Comparison of ENCODE assay signal across 9 mouse cellular contexts in genomic region chr11:79071082-79071972, GRCm38 (mm10).
DNase-seq lines count a peak whose midpoint lies in the region; ATAC-seq and TF ChIP-seq lines count a peak whose summit lies in the region.
"Had no signal": no experiment of that assay in that cellular context is flagged by ENCODE, and none has a peak within 500 bp of the region (broad histone marks: within the 10 kb centered on the region; RNA-seq: fewer than 3 reads in every experiment).

No protein-coding gene starts in this region.

- H3K9me3 ChIP-seq in forebrain, embryonic 12.5 days = no peaks in the 10 kb centered on the region
- no peaks in the 10 kb centered on the region for H3K9me3 ChIP-seq in forebrain, postnatal 0 days (ENCODE audit: low read length)
- no peaks in the 10 kb centered on the region for H3K9me3 ChIP-seq in ES-E14 (ENCODE audit: control insufficient read depth, insufficient read depth, low read depth, low read length)
- no peaks in the 10 kb centered on the region for H3K9me3 ChIP-seq in embryonic facial prominence, embryonic 12.5 days
- H3K9me3 ChIP-seq in liver, embryonic 11.5 days (ENCODE audit: control insufficient read depth, low read length) = no peaks in the 10 kb centered on the region
- H3K9me3 ChIP-seq: embryonic facial prominence, embryonic 13.5 days had no signal

- no peak overlapping the region for H3K9ac ChIP-seq in forebrain, embryonic 12.5 days
- no peak overlapping the region for H3K9ac ChIP-seq in forebrain, postnatal 0 days
- no peak overlapping the region for H3K9ac ChIP-seq in ES-E14 (ENCODE audit: insufficient read depth, low read depth, low read length, poor library complexity, severe bottlenecking)
- no peak overlapping the region for H3K9ac ChIP-seq in embryonic facial prominence, embryonic 12.5 days
- H3K9ac ChIP-seq in liver, embryonic 11.5 days (ENCODE audit: low read depth, low read length) = peak overlapping the region; percentile 55
- H3K9ac ChIP-seq: embryonic facial prominence, embryonic 13.5 days had no signal

- H3K27me3 ChIP-seq in forebrain, embryonic 12.5 days = no peaks in the 10 kb centered on the region
- no peaks in the 10 kb centered on the region for H3K27me3 ChIP-seq in forebrain, postnatal 0 days (ENCODE audit: insufficient read depth, low read length)
- no peaks in the 10 kb centered on the region for H3K27me3 ChIP-seq in embryonic facial prominence, embryonic 12.5 days
- H3K27me3 ChIP-seq in liver, embryonic 11.5 days (replicated peaks; ENCODE audit: control insufficient read depth, insufficient read depth, low read length) = no peaks in the 10 kb centered on the region
- H3K27me3 ChIP-seq: embryonic facial prominence, embryonic 13.5 days had no signal

- no peak overlapping the region for H3K4me2 ChIP-seq in forebrain, embryonic 12.5 days
- H3K4me2 ChIP-seq in forebrain, postnatal 0 days (ENCODE audit: low read depth) = no peak overlapping the region
- no peak overlapping the region for H3K4me2 ChIP-seq in embryonic facial prominence, embryonic 12.5 days (replicated peaks)
- H3K4me2 ChIP-seq in liver, embryonic 11.5 days = peak overlapping the region; percentile 49
- H3K4me2 ChIP-seq: embryonic facial prominence, embryonic 13.5 days had no signal

- in situ Hi-C loops in ES-E14 (cut with MboI; ENCODE audit: low sequenced_read_pairs in 2 of 2, unreplicated experiment in 2 of 2) = no loop called here

- WGBS in forebrain, embryonic 12.5 days = 84% methylated on average over 7 of the region's 7 CpGs
- WGBS in forebrain, postnatal 0 days = 89% methylated on average over 7 of the region's 7 CpGs
- WGBS in embryonic facial prominence, embryonic 12.5 days = 77% methylated on average over 7 of the region's 7 CpGs
- 41% methylated on average over 7 of the region's 7 CpGs for WGBS in liver, embryonic 11.5 days

- H3K4me1 ChIP-seq in forebrain, embryonic 12.5 days = peaks cover 13% of the 10 kb centered on the region
- H3K4me1 ChIP-seq in forebrain, postnatal 0 days (ENCODE audit: insufficient read depth) = 0 out of 2 replicates have a peak, but pooled peaks cover 5% of the 10 kb centered on the region
- H3K4me1 ChIP-seq in ES-E14 (ENCODE audit: control insufficient read depth in 2 of 2, insufficient read depth in 2 of 2, low read length in 2 of 2, poor library complexity in 1 of 2) = no peaks in the 10 kb centered on the region
- peaks cover 19% of the 10 kb centered on the region for H3K4me1 ChIP-seq in embryonic facial prominence, embryonic 12.5 days
- peaks cover 51% of the 10 kb centered on the region for H3K4me1 ChIP-seq in liver, embryonic 11.5 days (replicated peaks; ENCODE audit: control insufficient read depth, insufficient read depth, low read length)

- TF ChIP-seq CTCF in forebrain, postnatal 0 days (IDR thresholded peaks at IDR 0.05; ENCODE audit: low read depth) = no peak

- no peak overlapping the region for H3K4me3 ChIP-seq in forebrain, embryonic 12.5 days (replicated peaks)
- no peak overlapping the region for H3K4me3 ChIP-seq in forebrain, postnatal 0 days (ENCODE audit: low read depth, low read length)
- H3K4me3 ChIP-seq in ES-E14 (ENCODE audit: insufficient read depth in 1 of 2, low read depth in 1 of 2, low read length in 2 of 2, poor library complexity in 1 of 2, severe bottlenecking in 1 of 2) = no peak overlapping the region
- no peak overlapping the region for H3K4me3 ChIP-seq in embryonic facial prominence, embryonic 12.5 days
- peak overlapping the region; percentile 18; the same call in 1 of the 2 replicates for H3K4me3 ChIP-seq in liver, embryonic 11.5 days (ENCODE audit: low read depth, low read length)
- H3K4me3 ChIP-seq: embryonic facial prominence, embryonic 13.5 days had no signal

- H3K27ac ChIP-seq in forebrain, embryonic 12.5 days = peak overlapping the region; percentile 25; the same call in 1 of the 2 replicates
- no peak overlapping the region for H3K27ac ChIP-seq in forebrain, postnatal 0 days (ENCODE audit: low read depth, low read length)
- H3K27ac ChIP-seq in ES-E14 (ENCODE audit: insufficient read depth, low read depth, low read length, poor library complexity, severe bottlenecking) = no peak overlapping the region
- H3K27ac ChIP-seq in embryonic facial prominence, embryonic 12.5 days = peak overlapping the region; percentile 12; the same call in 1 of the 2 replicates
- peak overlapping the region; percentile 89 for H3K27ac ChIP-seq in liver, embryonic 11.5 days (ENCODE audit: low read depth, low read length)
- H3K27ac ChIP-seq: embryonic facial prominence, embryonic 13.5 days had no signal

- ATAC-seq in forebrain, embryonic 12.5 days (ENCODE audit: low FRiP score) = no peak
- ATAC-seq in forebrain, postnatal 0 days = no peak
- peak; percentile 45; the same call in 1 of the 2 replicates for ATAC-seq in embryonic facial prominence, embryonic 12.5 days (ENCODE audit: insufficient number of reproducible peaks, insufficient read depth, low FRiP score, low TSS enrichment)
- peak; percentile 92 for ATAC-seq in liver, embryonic 11.5 days (replicated peaks; ENCODE audit: low FRiP score)

- DNase-seq in forebrain, postnatal 0 days = no peak
- DNase-seq in ES-E14 (ENCODE audit: low read depth, low spot score) = no peak
- peak; percentile 67 for DNase-seq in liver, embryonic 11.5 days (ENCODE audit: low spot score)
- no peak for DNase-seq in right cerebral cortex, postnatal 10 days (ENCODE audit: low spot score in 2 of 2)
- DNase-seq in lung, postnatal 14 days = no peak
- no peak for DNase-seq in lung, adult 18-20 months

- 0 out of 2 replicates have a peak, but pooled peaks cover 5% of the 10 kb centered on the region for H3K36me3 ChIP-seq in forebrain, embryonic 12.5 days (replicated peaks)
- peaks cover 7% of the 10 kb centered on the region; the same call in 1 of the 2 replicates for H3K36me3 ChIP-seq in forebrain, postnatal 0 days (ENCODE audit: insufficient read depth)
- H3K36me3 ChIP-seq in ES-E14 (ENCODE audit: control insufficient read depth, insufficient read depth, low read length, poor library complexity, severe bottlenecking) = 0 out of 2 replicates have a peak, but pooled peaks cover 3% of the 10 kb centered on the region
- H3K36me3 ChIP-seq in embryonic facial prominence, embryonic 12.5 days = 0 out of 2 replicates have a peak, but pooled peaks cover 3% of the 10 kb centered on the region
- no peaks in the 10 kb centered on the region for H3K36me3 ChIP-seq in liver, embryonic 11.5 days (ENCODE audit: control insufficient read depth, insufficient read depth, low read length)

TF ChIP-seq in ES-E14, 5 proteins besides CTCF, POLR2A, EP300 and RAD21:
- no peak for TF ChIP-seq ZC3H11A (IDR thresholded peaks at IDR 0.05; ENCODE audit: borderline replicate concordance, low read depth, low read length)
- TF ChIP-seq MAFK (IDR thresholded peaks at IDR 0.05; ENCODE audit: insufficient read depth, low read depth, low read length) = 0 out of 2 replicates have a peak, but pooled peaks have one; percentile 14
- no peak for TF ChIP-seq ZNF384 (IDR thresholded peaks at IDR 0.05; ENCODE audit: low read depth, low read length)
- TF ChIP-seq HCFC1 (IDR thresholded peaks at IDR 0.05; ENCODE audit: borderline replicate concordance, insufficient read depth, low read length) = no peak
- TF ChIP-seq CHD2 (IDR thresholded peaks at IDR 0.05; ENCODE audit: low read depth, low read length) = no peak

Comparison
In these comparisons a context has a peak if more than half of its experiments do, and no peak if none do; other contexts are left out.
1. H3K27ac ChIP-seq: peak in forebrain, embryonic 12.5 days (single experiment), embryonic facial prominence, embryonic 12.5 days (single experiment) and liver, embryonic 11.5 days (single experiment); none in forebrain, postnatal 0 days (single experiment) and ES-E14 (single experiment).
2. ATAC-seq: peak in embryonic facial prominence, embryonic 12.5 days (single experiment) and liver, embryonic 11.5 days (single experiment); none in forebrain, embryonic 12.5 days (single experiment) and forebrain, postnatal 0 days (single experiment).